Mouse (Mus musculus): Measurements from ENCODE around the gene Hamp2. TPM values are rescaled to one million over a fixed set of nuclear protein-coding genes. Genes with fewer than 3 reads are reported as not detected.
"Not testable (repeated sequence)": the region's sequence is repeated elsewhere in the genome, so short reads cannot be mapped to it uniquely, and the experiment has no call there.

The Hamp2 gene
- polyA plus RNA-seq, 1 experiment, result not detected

DNA sequence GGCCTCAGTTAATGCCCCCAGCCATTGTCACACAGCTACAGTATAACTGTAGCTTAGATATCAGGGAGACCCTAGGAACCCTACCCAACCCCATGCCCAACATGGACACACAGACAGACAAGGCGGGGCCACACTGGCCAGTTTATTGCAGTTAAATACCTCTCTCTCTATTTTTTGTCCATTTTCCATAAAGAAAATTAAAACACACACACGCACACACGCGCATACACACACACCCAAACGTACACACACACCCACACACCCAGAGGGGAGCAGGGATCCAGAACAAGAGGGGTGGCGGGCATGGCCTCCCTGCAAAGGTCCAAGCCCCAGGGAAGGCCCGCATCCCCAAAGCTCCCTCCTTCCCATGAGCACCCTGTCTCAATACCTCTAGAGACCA, 21.4 kb upstream of the Hamp2 start:
- TF ChIP-seq MYOG (IDR thresholded peaks at IDR 0.05; ENCODE audit: control insufficient read depth, extremely low read depth, insufficient read length), result no peak
- TF ChIP-seq MYOD1 (IDR thresholded peaks at IDR 0.05; ENCODE audit: control insufficient read depth, insufficient read length, low read depth), result no peak
- TF ChIP-seq USF1 (IDR thresholded peaks at IDR 0.05; ENCODE audit: low read depth), result no peak
- TF ChIP-seq CTCF (IDR thresholded peaks at IDR 0.05; ENCODE audit: control insufficient read depth, insufficient read depth, insufficient read length), result no peak
- no peak for TF ChIP-seq FOSL1 (IDR thresholded peaks at IDR 0.05; ENCODE audit: insufficient read depth, low read length, poor library complexity, severe bottlenecking)
- TF ChIP-seq MAX (IDR thresholded peaks at IDR 0.05), result no peak
- TF ChIP-seq CEBPB (IDR thresholded peaks at IDR 0.05; ENCODE audit: low read depth), result no peak
- Histone ChIP-seq H3K27me3 (ENCODE audit: control insufficient read depth, insufficient read depth, insufficient read length) (no peaks in the 10 kb centered on the region), H3K36me3 (ENCODE audit: control insufficient read depth, insufficient read depth) (peaks cover 18% of the 10 kb centered on the region), H3K79me2 (ENCODE audit: control insufficient read depth, insufficient read depth) (no peaks in the 10 kb centered on the region), H3K79me3 (ENCODE audit: low read depth) (no peaks in the 10 kb centered on the region), H3ac (ENCODE audit: control insufficient read depth, insufficient read length, low read depth) (no peak overlapping the region), H3K4me3 (ENCODE audit: insufficient read depth, poor library complexity, severe bottlenecking) (no peak overlapping the region)

GRCm38 (mm10) chr7:30945466-30945865, 21.0 kb upstream of the Hamp2 start:
- not testable (repeated sequence) for H3K27me3 ChIP-seq (ENCODE audit: control insufficient read depth, insufficient read depth, insufficient read length); H3K79me2 ChIP-seq (ENCODE audit: control insufficient read depth, insufficient read depth); H3K79me3 ChIP-seq (ENCODE audit: low read depth); H3K4me3 ChIP-seq (ENCODE audit: insufficient read depth, poor library complexity, severe bottlenecking); H3ac ChIP-seq (ENCODE audit: control insufficient read depth, insufficient read length, low read depth)
- peaks cover 16% of the 10 kb centered on the region for H3K36me3 ChIP-seq (ENCODE audit: control insufficient read depth, insufficient read depth)

- not testable (repeated sequence) for H3ac ChIP-seq (ENCODE audit: control insufficient read depth, insufficient read length, low read depth); H3K79me3 ChIP-seq (ENCODE audit: low read depth); H3K36me3 ChIP-seq (ENCODE audit: control insufficient read depth, insufficient read depth); H3K27me3 ChIP-seq (ENCODE audit: control insufficient read depth, insufficient read depth, insufficient read length); H3K79me2 ChIP-seq (ENCODE audit: control insufficient read depth, insufficient read depth); H3K4me3 ChIP-seq (ENCODE audit: insufficient read depth, poor library complexity, severe bottlenecking)
Observed at GRCm38 (mm10) chr7:30944706-30945105, 20.2 kb upstream of the Hamp2 start.

DNA sequence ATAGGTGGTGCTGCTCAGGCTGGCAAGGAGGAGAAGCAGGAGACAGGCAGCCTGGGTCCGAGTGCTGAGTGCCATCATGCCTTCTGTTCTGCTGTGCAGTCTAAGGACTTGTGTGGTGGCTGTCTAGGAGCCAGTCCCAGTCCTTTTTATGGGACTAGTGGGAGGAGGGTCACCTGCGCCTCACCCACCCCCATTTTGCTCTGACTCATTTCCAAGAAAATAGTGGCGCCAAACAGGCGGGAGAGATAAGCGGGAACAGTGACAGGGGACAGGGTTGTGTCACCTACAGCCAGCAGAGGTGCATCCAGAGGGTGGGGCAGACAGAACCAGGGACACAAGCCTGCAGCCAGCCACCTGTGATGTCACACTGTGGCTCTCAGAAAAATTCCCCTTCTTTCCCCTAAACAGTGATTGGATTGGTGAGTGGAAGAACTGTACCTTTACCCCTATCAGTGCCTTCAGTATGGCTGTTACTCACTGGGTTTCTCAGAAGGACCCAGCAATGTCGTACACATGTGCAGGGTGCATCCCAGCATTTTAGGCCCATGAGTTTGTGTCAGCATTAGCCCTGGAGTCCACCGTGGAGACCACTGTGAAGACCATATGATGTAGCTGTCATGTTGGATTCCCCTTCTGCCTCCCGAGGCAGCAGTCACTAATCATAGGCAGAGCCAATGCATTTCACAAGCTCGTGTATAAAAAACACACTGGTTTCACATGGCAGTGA, 19.6 kb upstream of the Hamp2 start, which contains the start of gene Hamp:
TSS of gene Hamp (minus strand) at position 124 of the 727 bp plus-strand sequence.
- Histone ChIP-seq H3ac (ENCODE audit: control insufficient read depth, insufficient read length, low read depth) (no peak within 1 kb of the TSS), H3K4me3 (ENCODE audit: insufficient read depth, poor library complexity, severe bottlenecking) (no peak within 1 kb of the TSS), H3K79me3 (ENCODE audit: low read depth) (no peaks in the 10 kb centered on the region), H3K79me2 (ENCODE audit: control insufficient read depth, insufficient read depth) (no peaks in the 10 kb centered on the region), H3K27me3 (ENCODE audit: control insufficient read depth, insufficient read depth, insufficient read length) (no peaks in the 10 kb centered on the region), H3K36me3 (ENCODE audit: control insufficient read depth, insufficient read depth) (peaks cover 4% of the 10 kb centered on the region)
- TF ChIP-seq FOSL1 (IDR thresholded peaks at IDR 0.05; ENCODE audit: insufficient read depth, low read length, poor library complexity, severe bottlenecking), result no peak
- TF ChIP-seq CTCF (IDR thresholded peaks at IDR 0.05; ENCODE audit: control insufficient read depth, insufficient read depth, insufficient read length), result no peak
- TF ChIP-seq MYOG (IDR thresholded peaks at IDR 0.05; ENCODE audit: control insufficient read depth, extremely low read depth, insufficient read length), result no peak
- no peak for TF ChIP-seq CEBPB (IDR thresholded peaks at IDR 0.05; ENCODE audit: low read depth)
- TF ChIP-seq USF1 (IDR thresholded peaks at IDR 0.05; ENCODE audit: low read depth), result no peak
- TF ChIP-seq MYOD1 (IDR thresholded peaks at IDR 0.05; ENCODE audit: control insufficient read depth, insufficient read length, low read depth), result no peak
- TF ChIP-seq MAX (IDR thresholded peaks at IDR 0.05), result no peak

DNA sequence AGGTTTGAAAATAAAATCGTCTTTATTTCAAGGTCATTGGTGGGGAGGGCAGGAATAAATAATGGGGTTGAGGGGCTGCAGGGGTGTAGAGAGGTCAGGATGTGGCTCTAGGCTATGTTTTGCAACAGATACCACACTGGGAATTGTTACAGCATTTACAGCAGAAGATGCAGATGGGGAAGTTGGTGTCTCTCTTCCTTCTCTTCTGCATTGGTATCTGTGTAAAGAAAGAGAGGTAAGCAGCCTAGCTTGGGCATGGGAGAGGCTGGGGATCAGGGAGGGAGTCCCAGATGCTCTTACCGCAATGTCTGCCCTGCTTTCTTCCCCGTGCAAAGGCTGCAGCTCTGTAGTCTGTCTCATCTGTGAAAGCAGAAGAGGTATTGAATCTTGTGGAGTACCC, 17.9 kb upstream of the Hamp2 start:
- H3K36me3 ChIP-seq (ENCODE audit: control insufficient read depth, insufficient read depth); H3K27me3 ChIP-seq (ENCODE audit: control insufficient read depth, insufficient read depth, insufficient read length); H3K79me3 ChIP-seq (ENCODE audit: low read depth); H3K79me2 ChIP-seq (ENCODE audit: control insufficient read depth, insufficient read depth); H3K4me3 ChIP-seq (ENCODE audit: insufficient read depth, poor library complexity, severe bottlenecking); H3ac ChIP-seq (ENCODE audit: control insufficient read depth, insufficient read length, low read depth): not testable (repeated sequence)

GRCm38 (mm10) chr7:30940070-30940469, 15.6 kb upstream of the Hamp2 start:
- H3K27me3 ChIP-seq (ENCODE audit: control insufficient read depth, insufficient read depth, insufficient read length); H3ac ChIP-seq (ENCODE audit: control insufficient read depth, insufficient read length, low read depth); H3K36me3 ChIP-seq (ENCODE audit: control insufficient read depth, insufficient read depth); H3K79me3 ChIP-seq (ENCODE audit: low read depth); H3K79me2 ChIP-seq (ENCODE audit: control insufficient read depth, insufficient read depth); H3K4me3 ChIP-seq (ENCODE audit: insufficient read depth, poor library complexity, severe bottlenecking): not testable (repeated sequence)

GRCm38 (mm10) chr7:30935422-30936099, 11.1 kb upstream of the Hamp2 start:
- H3K79me2 ChIP-seq (ENCODE audit: control insufficient read depth, insufficient read depth); H3K36me3 ChIP-seq (ENCODE audit: control insufficient read depth, insufficient read depth); H3ac ChIP-seq (ENCODE audit: control insufficient read depth, insufficient read length, low read depth); H3K4me3 ChIP-seq (ENCODE audit: insufficient read depth, poor library complexity, severe bottlenecking); H3K27me3 ChIP-seq (ENCODE audit: control insufficient read depth, insufficient read depth, insufficient read length); H3K79me3 ChIP-seq (ENCODE audit: low read depth): not testable (repeated sequence)
